Mouse (Mus musculus): ENCODE measurements around the gene Clnk.

DNA sequence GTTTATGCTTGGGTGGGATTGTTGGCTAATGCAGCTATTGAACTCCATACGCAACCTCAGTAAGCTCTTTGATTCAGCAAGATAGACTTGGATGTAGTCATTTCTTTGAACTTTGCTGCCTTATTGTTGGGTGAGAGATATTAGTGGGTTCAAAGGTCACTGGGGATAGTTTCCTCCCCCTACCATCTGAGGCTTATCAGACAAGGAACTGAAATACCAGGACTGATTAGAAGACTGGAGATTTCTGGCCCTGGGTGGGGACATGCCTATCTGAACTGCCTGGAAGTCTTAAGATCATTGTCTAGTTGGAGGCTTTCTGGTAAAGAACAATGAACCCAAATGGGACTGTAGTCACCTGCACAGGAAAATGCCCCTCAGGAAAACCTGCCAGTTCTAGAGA, 26.4 kb downstream of the Clnk start:
- TF ChIP-seq GATA1 (IDR thresholded peaks at IDR 0.05; ENCODE audit: low read depth, low read length) (no peak), MXI1 (IDR thresholded peaks at IDR 0.05; ENCODE audit: low read depth, low read length) (no peak), ZMIZ1 (IDR thresholded peaks at IDR 0.05; ENCODE audit: low read depth, low read length) (no peak), ZC3H11A (IDR thresholded peaks at IDR 0.05; ENCODE audit: low read depth, low read length) (no peak), HCFC1 (IDR thresholded peaks at IDR 0.05; ENCODE audit: low read depth, low read length) (no peak), SIN3A (IDR thresholded peaks at IDR 0.05; ENCODE audit: low read length) (no peak), POLR2AphosphoS2 (IDR thresholded peaks at IDR 0.05; ENCODE audit: low read length) (no peak)

Measured in MEL (cell line).